Mouse (Mus musculus): ENCODE data around the gene G430095P16Rik.

Gene G430095P16Rik

DNA sequence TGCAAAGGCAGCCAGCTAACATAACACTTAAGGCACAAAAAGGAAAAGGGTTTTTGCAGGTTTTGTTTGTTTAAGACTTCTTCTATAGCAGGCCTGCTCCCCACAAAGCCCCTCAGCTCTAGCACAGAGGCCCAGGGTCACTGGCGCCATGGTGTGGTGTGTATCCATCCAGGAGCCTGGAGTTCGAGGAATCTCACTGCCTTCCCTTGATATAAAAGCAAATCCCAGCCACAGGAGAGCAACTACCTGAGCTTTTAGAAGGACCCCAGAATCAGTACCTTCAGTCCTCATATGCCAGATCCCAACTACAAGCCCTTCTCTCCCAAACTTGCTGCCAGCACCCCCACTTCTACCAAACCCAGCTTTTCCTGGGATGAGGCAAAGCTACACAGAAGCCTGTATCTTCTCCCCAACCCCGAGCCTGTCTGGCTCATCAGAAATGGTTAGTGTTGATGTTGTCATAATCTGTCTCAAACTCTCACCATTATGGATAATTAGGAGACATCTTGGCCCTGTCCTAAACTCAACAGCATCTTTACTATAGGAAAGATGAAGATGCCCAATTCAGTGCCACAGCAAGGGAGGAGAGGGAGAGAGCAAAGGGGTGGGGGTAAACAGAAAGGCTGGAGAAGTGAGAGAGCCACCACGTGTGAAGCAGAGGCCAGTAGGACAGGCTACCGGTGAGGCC is 48.3 kb downstream of the G430095P16Rik start:
- DNase-seq (ENCODE audit: low read depth): no peak

GRCm38 (mm10) chr8:84771941-84772378 is 49.2 kb downstream of the G430095P16Rik start:
- no peak for DNase-seq (ENCODE audit: low read depth)

- DNase-seq (ENCODE audit: low read depth): no peak
Measured at GRCm38 (mm10) chr8:84772628-84773027, 49.8 kb downstream of the G430095P16Rik start.

DNA sequence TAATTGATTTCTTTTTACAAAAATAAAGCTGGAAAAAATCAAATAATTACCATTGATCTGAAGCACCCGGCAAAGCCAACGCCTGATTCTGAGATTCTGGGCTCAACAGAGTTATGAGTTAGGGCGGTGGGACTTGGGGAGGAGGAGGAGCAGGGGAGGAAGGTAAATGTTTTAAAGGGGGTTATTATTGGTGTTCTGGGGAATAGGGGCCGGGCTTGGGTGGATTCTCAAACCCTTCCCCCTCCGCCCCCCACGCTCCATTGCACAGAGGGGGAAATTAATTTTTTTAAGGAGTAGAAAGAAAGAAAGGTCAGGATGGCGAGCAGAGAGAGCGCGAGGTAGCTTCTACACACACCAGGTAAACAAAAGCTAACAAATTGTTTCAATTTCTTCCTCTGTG is 50.5 kb downstream of the G430095P16Rik start:
- no peak for DNase-seq (ENCODE audit: low read depth)

DNA sequence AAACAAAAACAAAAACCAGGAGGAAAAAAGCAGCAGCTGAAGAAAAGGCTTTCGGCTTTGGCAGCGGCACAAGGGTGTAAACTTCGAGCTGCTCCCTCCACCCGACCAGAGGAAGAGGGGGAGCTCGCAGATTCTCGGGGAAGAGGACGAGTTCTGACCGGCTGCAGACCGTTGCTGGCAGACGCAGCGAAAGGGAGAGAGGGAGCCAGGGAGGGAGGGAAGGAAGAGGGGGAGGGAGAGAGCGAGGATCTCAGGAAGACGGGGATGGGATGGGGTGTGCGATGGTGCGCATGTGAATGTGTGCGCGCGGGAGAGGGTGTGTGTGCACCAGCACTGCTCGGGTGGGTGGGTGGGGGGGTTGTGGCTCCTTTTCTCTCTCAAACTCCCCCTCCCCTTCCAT is 51.0 kb downstream of the G430095P16Rik start:
- no peak for DNase-seq (ENCODE audit: low read depth)

GRCm38 (mm10) chr8:84774473-84774911 is 51.7 kb downstream of the G430095P16Rik start:
- DNase-seq (ENCODE audit: low read depth): peak; percentile 28

- DNase-seq (ENCODE audit: low read depth): no peak
Measured at GRCm38 (mm10) chr8:84775105-84775591, 52.3 kb downstream of the G430095P16Rik start.

GRCm38 (mm10) chr8:84775621-84776113 is 52.9 kb downstream of the G430095P16Rik start:
- DNase-seq (ENCODE audit: low read depth): no peak

Measured in 416B (cell line).